Mouse (Mus musculus): Measurements from ENCODE around the gene Olfr1501. TPM values are rescaled to one million over a fixed set of nuclear protein-coding genes. Genes with fewer than 3 reads are reported as not detected.
"Not testable (repeated sequence)": the region's sequence is repeated elsewhere in the genome, so short reads cannot be mapped to it uniquely, and the experiment has no call there.

Gene Olfr1501
- not detected for total RNA-seq (2021)
- long read RNA-seq, experiment 1 = 0 reads
- long read RNA-seq, experiment 2 = 0 reads

DNA sequence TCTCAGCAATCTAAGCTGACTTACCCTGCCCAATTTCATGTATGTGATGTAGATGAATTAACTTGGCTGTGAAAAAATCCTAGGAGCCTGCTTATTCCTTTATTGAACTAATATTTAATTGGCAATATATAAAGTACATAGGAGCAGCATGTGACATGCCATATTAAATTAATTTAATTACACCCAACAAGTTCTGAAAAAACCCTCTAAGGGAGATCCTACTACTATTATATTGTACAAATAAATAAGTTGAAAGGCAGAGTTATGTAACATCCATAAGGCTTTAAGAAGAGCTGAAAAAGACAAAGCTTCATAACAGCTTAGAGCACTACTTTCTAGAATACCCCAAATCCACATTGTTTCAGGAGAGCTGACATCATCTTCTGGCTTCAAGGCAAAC is at the start of gene Olfr1501:
Gene Olfr1501, minus strand, starts transcription at position 101 of the 400 bp plus-strand sequence.
- DNase-seq (ENCODE audit: low spot score in 2 of 2) = not testable (repeated sequence)

- DNase-seq (ENCODE audit: low spot score in 2 of 2) = no peak
These were observed 47.3 kb upstream of the Olfr1501 start, which contains the start of gene Olfr1504 for GRCm38 (mm10) chr19:13897828-13898227. Olfr1504 (minus strand) TSS chr19:13897928.

- no peak for DNase-seq (ENCODE audit: low spot score in 2 of 2)
These were observed 11.0 kb upstream of the Olfr1501 start, which contains the start of gene Olfr1502 for GRCm38 (mm10) chr19:13861495-13861894. Olfr1502 (plus strand) TSS chr19:13861795.

DNA sequence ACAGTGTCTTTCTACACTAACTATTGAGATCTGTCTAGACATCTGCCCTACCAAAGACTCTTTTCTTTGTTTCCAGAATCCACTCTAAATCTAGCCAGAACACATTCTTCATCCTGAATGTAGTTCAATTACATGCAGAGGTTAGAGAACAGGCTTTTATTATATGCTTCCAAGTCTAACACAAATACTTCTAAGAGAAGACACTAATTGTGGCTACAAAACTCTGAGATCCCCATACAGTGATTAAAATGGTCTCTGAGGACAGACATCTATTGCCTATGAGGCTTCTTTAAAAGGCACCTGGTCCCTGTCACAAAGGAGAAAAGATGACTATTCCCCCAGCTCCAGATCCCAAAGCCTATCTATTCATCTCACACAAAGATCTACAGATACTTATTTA is 20.1 kb downstream of the Olfr1501 start, which contains the start of gene Olfr1500:
Gene Olfr1500, minus strand, starts transcription at position 101 of the 400 bp plus-strand sequence.
- no peak for DNase-seq (ENCODE audit: low spot score in 2 of 2)

GRCm38 (mm10) chr19:13828447-13828846 is 22.0 kb downstream of the Olfr1501 start:
- DNase-seq (ENCODE audit: low spot score in 2 of 2) = no peak

- DNase-seq (ENCODE audit: low spot score in 2 of 2) = no peak
These were observed 29.6 kb downstream of the Olfr1501 start for GRCm38 (mm10) chr19:13820847-13821246.

GRCm38 (mm10) chr19:13819347-13819746 is 31.1 kb downstream of the Olfr1501 start, which contains the start of gene Olfr1499:
Olfr1499 (minus strand) TSS chr19:13819447.
- DNase-seq (ENCODE audit: low spot score in 2 of 2) = no peak

DNA sequence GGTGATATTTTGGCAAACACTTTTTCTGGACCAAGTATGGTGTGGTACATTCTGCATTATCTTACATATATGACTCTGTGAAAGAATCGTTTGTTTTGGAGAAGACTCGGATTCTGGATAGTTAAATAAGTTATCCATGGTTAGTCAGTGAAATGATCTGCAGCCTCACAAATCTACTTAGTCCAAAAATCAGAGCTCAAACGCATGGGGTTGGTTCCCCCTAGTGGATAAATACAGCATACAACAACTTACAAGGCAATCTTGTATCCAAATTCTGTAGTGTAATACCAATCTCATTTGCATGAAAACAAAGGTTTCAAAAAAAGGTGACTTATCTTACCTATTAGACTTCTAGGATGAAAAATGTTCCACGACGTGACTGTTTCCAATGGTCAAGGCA is 31.7 kb downstream of the Olfr1501 start:
- DNase-seq (ENCODE audit: low spot score in 2 of 2) = no peak

- DNase-seq (ENCODE audit: low spot score in 2 of 2) = no peak
These were observed 37.7 kb downstream of the Olfr1501 start for GRCm38 (mm10) chr19:13812823-13813222.

DNA sequence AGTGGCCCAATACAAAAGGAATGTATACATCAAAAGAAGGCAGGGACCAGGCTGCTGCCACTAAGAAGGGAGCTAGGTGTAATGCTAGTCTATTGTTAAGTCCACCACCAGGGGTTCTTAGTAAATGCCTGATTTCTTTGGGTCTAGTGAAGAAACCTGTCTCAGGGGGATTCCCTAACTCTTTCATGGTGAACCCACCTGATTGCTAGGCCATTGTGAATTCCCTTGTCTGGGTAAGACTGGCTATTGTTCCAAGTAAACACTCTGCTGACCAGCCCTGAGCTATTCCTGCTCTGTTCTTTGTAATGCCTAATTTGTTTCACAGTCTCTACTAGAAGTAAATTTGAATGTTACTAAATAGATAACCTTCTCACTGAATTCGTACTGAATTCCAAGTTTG is 45.0 kb downstream of the Olfr1501 start:
- not testable (repeated sequence) for DNase-seq (ENCODE audit: low spot score in 2 of 2)

DNA sequence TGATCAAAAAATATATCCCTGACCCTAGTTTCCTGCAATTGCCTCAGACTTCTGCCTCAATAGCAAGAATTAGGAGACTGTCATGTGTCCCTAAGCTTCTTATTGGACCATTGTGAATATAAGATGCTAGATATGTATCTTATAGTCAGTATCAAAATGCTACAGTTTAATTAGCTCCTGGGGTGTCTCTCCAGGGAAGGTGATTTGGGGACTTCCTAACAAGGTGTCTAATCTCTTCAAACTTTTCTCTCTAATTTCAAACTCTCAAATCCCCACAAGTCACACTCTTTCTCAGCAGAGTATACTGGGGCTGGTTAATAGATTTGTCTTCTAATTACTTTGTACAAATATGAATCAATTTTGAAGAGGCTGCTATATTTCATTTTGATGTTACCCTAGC is 52.4 kb downstream of the Olfr1501 start, which contains the start of gene Olfr1497:
Gene Olfr1497, minus strand, starts transcription at position 101 of the 400 bp plus-strand sequence.
- DNase-seq (ENCODE audit: low spot score in 2 of 2) = no peak

Other genes with a start within 250 kb of the Olfr1501 start
- not detected for gene Olfr1487, start 233.3 kb downstream of the Olfr1501 start, total RNA-seq (2021)
- gene Olfr1489, start 219.1 kb downstream of the Olfr1501 start, total RNA-seq (2021) = not detected
- not detected for gene Olfr1490, start 199.6 kb downstream of the Olfr1501 start, total RNA-seq (2021)
- gene Olfr1491, start 153.4 kb downstream of the Olfr1501 start, total RNA-seq (2021) = not detected
- not detected for gene Olfr1493-ps1, start 127.4 kb downstream of the Olfr1501 start, total RNA-seq (2021)
- not detected for gene Olfr1494, start 111.0 kb downstream of the Olfr1501 start, total RNA-seq (2021)
- not detected for gene Olfr1495, start 86.1 kb downstream of the Olfr1501 start, total RNA-seq (2021)
- gene Olfr1496, start 72.8 kb downstream of the Olfr1501 start, total RNA-seq (2021) = not detected
- not detected for gene Olfr1497, start 52.5 kb downstream of the Olfr1501 start, total RNA-seq (2021)
- not detected for gene Olfr1499, start 31.2 kb downstream of the Olfr1501 start, total RNA-seq (2021)
- gene Olfr1500, start 20.2 kb downstream of the Olfr1501 start, total RNA-seq (2021) = not detected
- not detected for gene Olfr1502, start 11.1 kb upstream of the Olfr1501 start, total RNA-seq (2021)
- not detected for gene Olfr1504, start 47.2 kb upstream of the Olfr1501 start, total RNA-seq (2021)
- gene Olfr1505, start 62.8 kb upstream of the Olfr1501 start, total RNA-seq (2021) = not detected